Mouse (Mus musculus): ENCODE results near the gene Zfp235. TPM values are rescaled to one million over a fixed set of nuclear protein-coding genes. Genes with fewer than 3 reads are reported as not detected.

Zfp235 gene
- polyA plus RNA-seq, 1 experiment from 2014 or later: 23.6 TPM

DNA sequence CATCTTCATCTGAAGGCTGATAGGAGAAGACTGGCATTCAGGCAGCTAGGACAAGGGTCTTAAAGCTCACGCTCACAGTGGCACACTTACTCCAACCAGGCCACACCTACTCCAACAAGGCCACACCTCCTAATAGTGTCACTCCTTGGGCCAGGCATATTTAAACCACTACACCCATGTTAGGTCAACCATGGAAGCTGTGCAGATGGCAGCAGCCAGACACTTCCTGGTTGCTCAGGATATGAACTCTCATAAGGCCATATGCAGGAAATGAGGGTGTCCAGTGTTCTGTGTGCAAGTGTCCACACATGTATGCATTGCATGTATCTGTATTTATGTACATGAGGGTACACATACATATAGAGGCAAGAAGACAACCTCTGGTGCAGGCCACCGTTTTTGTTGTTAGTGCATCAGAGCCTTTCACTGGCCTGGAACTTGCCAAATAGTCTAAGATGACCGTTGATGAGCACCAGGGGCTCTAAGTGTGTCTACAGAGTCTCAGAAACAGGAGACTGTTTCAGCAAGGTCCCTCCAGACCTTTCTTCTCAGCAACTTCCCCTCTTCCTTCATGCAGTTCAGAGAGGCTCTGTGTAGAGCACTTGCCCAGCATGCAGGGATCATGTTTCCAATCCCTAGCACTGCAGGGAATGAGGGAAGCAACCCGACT is 55.1 kb downstream of the Zfp235 start:
- WGBS: 70% methylated on average over 4 of the region's 4 CpGs
- no peak for ATAC-seq
- Histone ChIP-seq H3K27me3 (replicated peaks; ENCODE audit: control insufficient read depth, insufficient read depth, low read length) (no peaks in the 10 kb centered on the region), H3K4me1 (ENCODE audit: control insufficient read depth, insufficient read depth, low read depth, low read length) (no peaks in the 10 kb centered on the region), H3K27ac (ENCODE audit: low read depth, low read length) (no peak overlapping the region), H3K36me3 (ENCODE audit: control insufficient read depth, insufficient read depth, low read length) (peaks cover 6% of the 10 kb centered on the region; the same call in 1 of the 2 replicates), H3K9me3 (ENCODE audit: control insufficient read depth, low read length) (no peaks in the 10 kb centered on the region), H3K4me2 (ENCODE audit: low read length) (no peak overlapping the region), H3K4me3 (ENCODE audit: low read length) (no peak overlapping the region), H3K9ac (ENCODE audit: low read depth, low read length) (no peak overlapping the region)

DNA sequence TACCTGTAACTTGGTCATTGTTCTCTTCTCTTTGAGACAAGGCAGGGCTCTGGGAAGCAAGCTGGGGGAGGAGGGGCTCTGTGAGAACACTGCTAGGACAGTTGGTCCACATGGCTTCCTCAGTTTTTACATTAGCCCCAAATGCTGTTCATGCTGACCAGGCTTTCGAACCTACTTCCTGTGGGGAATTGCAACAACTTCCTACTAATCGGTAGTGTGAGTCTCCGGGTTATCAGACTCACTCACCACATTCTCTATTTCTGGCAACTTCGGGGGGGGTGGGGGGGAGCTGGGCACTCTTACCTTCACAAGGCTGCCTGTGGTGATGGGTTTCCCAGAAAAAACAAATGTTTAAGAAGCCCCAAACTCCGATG is 55.6 kb downstream of the Zfp235 start:
- Histone ChIP-seq H3K27ac (ENCODE audit: low read depth, low read length) (no peak overlapping the region), H3K27me3 (replicated peaks; ENCODE audit: control insufficient read depth, insufficient read depth, low read length) (no peaks in the 10 kb centered on the region), H3K4me3 (ENCODE audit: low read length) (no peak overlapping the region), H3K4me2 (ENCODE audit: low read length) (no peak overlapping the region), H3K9ac (ENCODE audit: low read depth, low read length) (no peak overlapping the region), H3K4me1 (ENCODE audit: control insufficient read depth, insufficient read depth, low read depth, low read length) (no peaks in the 10 kb centered on the region), H3K9me3 (ENCODE audit: control insufficient read depth, low read length) (no peaks in the 10 kb centered on the region), H3K36me3 (ENCODE audit: control insufficient read depth, insufficient read depth, low read length) (peaks cover 7% of the 10 kb centered on the region; the same call in 1 of the 2 replicates)
- ATAC-seq: no peak
- WGBS: 83% methylated on average over 5 of the region's 5 CpGs

GRCm38 (mm10) chr7:24191361-24191760 is 57.4 kb downstream of the Zfp235 start:
- ATAC-seq: no peak
- no peaks in the 10 kb centered on the region for H3K4me1 ChIP-seq (ENCODE audit: control insufficient read depth, insufficient read depth, low read depth, low read length)
- 100% methylated on average over 2 of the region's 2 CpGs for WGBS

More at GRCm38 (mm10) chr7:24191361-24191760, 57.4 kb downstream of the Zfp235 start:
- Histone ChIP-seq H3K9me3 (ENCODE audit: control insufficient read depth, low read length) (no peaks in the 10 kb centered on the region), H3K27me3 (replicated peaks; ENCODE audit: control insufficient read depth, insufficient read depth, low read length) (no peaks in the 10 kb centered on the region), H3K9ac (ENCODE audit: low read depth, low read length) (no peak overlapping the region), H3K4me3 (ENCODE audit: low read length) (no peak overlapping the region), H3K4me2 (ENCODE audit: low read length) (no peak overlapping the region), H3K36me3 (ENCODE audit: control insufficient read depth, insufficient read depth, low read length) (peaks cover 7% of the 10 kb centered on the region; the same call in 1 of the 2 replicates), H3K27ac (ENCODE audit: low read depth, low read length) (no peak overlapping the region)

Other genes starting within 250 kb of the Zfp235 start
- gene Vmn1r178, start 242.2 kb upstream of the Zfp235 start, polyA plus RNA-seq (2015; fragmentation: Nextera tagmentation; extraction: Ambion mirVana): not detected in 2 replicates
- gene Vmn1r179, start 207.2 kb upstream of the Zfp235 start, polyA plus RNA-seq (2015; fragmentation: Nextera tagmentation; extraction: Ambion mirVana): not detected in 2 replicates
- gene Vmn1r180, start 183.5 kb upstream of the Zfp235 start, polyA plus RNA-seq (2015; fragmentation: Nextera tagmentation; extraction: Ambion mirVana): not detected in 2 replicates
- not detected in 2 replicates for gene Vmn1r181, start 159.6 kb upstream of the Zfp235 start, polyA plus RNA-seq (2015; fragmentation: Nextera tagmentation; extraction: Ambion mirVana)
- gene V1rd19, start 132.5 kb upstream of the Zfp235 start, polyA plus RNA-seq (2015; fragmentation: Nextera tagmentation; extraction: Ambion mirVana): not detected in 2 replicates
- not detected in 2 replicates for gene Vmn1r183, start 80.9 kb upstream of the Zfp235 start, polyA plus RNA-seq (2015; fragmentation: Nextera tagmentation; extraction: Ambion mirVana)
- 32.1 and 37.8 TPM in 2 replicates for gene Zfp180, start 52.2 kb upstream of the Zfp235 start, polyA plus RNA-seq (2015; fragmentation: Nextera tagmentation; extraction: Ambion mirVana)
- gene Zfp112, start 21.9 kb upstream of the Zfp235 start, polyA plus RNA-seq (2015; fragmentation: Nextera tagmentation; extraction: Ambion mirVana): 9.6 and 10.3 TPM in 2 replicates
- 4.2 and 4.6 TPM in 2 replicates for gene Zfp114, start 40.9 kb downstream of the Zfp235 start, polyA plus RNA-seq (2015; fragmentation: Nextera tagmentation; extraction: Ambion mirVana)
- 4.2 and 4.5 TPM in 2 replicates for gene Zfp111, start 77.3 kb downstream of the Zfp235 start, polyA plus RNA-seq (2015; fragmentation: Nextera tagmentation; extraction: Ambion mirVana)
- 4.2 and 4.9 TPM in 2 replicates for gene Zfp109, start 103.4 kb downstream of the Zfp235 start, polyA plus RNA-seq (2015; fragmentation: Nextera tagmentation; extraction: Ambion mirVana)
- 5.7 and 6.1 TPM in 2 replicates for gene Zfp108, start 120.6 kb downstream of the Zfp235 start, polyA plus RNA-seq (2015; fragmentation: Nextera tagmentation; extraction: Ambion mirVana)
- gene Zfp93, start 136.3 kb downstream of the Zfp235 start, polyA plus RNA-seq (2015; fragmentation: Nextera tagmentation; extraction: Ambion mirVana): 6.4 and 8.2 TPM in 2 replicates
- gene Zfp61, start 167.1 kb downstream of the Zfp235 start, polyA plus RNA-seq (2015; fragmentation: Nextera tagmentation; extraction: Ambion mirVana): 41.4 and 42.1 TPM in 2 replicates
- gene Zfp94, start 182.5 kb downstream of the Zfp235 start, polyA plus RNA-seq (2015; fragmentation: Nextera tagmentation; extraction: Ambion mirVana): 19.2 and 19.8 TPM in 2 replicates
- 0.25 and 0.44 TPM in 2 replicates for gene Tescl, start 199.8 kb downstream of the Zfp235 start, polyA plus RNA-seq (2015; fragmentation: Nextera tagmentation; extraction: Ambion mirVana)
- gene Lypd5, start 215.0 kb downstream of the Zfp235 start, polyA plus RNA-seq (2015; fragmentation: Nextera tagmentation; extraction: Ambion mirVana): not detected in 2 replicates
- gene Kcnn4, start 236.1 kb downstream of the Zfp235 start, polyA plus RNA-seq (2015; fragmentation: Nextera tagmentation; extraction: Ambion mirVana): 2.5 and 3.2 TPM in 2 replicates